Mouse (Mus musculus) neural tube, embryonic 13.5 days (tissue): Measurements from ENCODE around the gene Sspn. TPM values are rescaled to one million over a fixed set of nuclear protein-coding genes. Genes with fewer than 3 reads are reported as not detected.

Source experiments
- ATAC-seq: fragments of 200-750 bp; cut with Nextera tagmentation; 2 replicates; pipeline ENCODE4 v1.8.0; 2017; ENCODE audit warnings: low read depth, mild to moderate bottlenecking, moderate TSS enrichment, moderate library complexity
- H3K27ac ChIP-seq: fragments of 300-500 bp; sonication (generic); replicated peaks from 2 replicates; pipeline ENCODE4 v1.5.1; 2015; ENCODE audit warnings: moderate library complexity, mild to moderate bottlenecking, inconsistent platforms
- H3K27me3 ChIP-seq: fragments of 300-500 bp; sonication (generic); 2 replicates; pipeline ENCODE4 v1.6.1; 2015; ENCODE audit warnings: mild to moderate bottlenecking, inconsistent platforms
- H3K36me3 ChIP-seq: fragments of 300-500 bp; sonication (generic); 2 replicates; pipeline ENCODE4 v1.6.1; 2015; ENCODE audit warnings: mild to moderate bottlenecking, inconsistent platforms
- H3K4me1 ChIP-seq: fragments of 300-500 bp; sonication (generic); replicated peaks from 2 replicates; pipeline ENCODE4 v1.6.1; 2015; ENCODE audit warnings: inconsistent platforms
- H3K4me2 ChIP-seq: fragments of 300-500 bp; sonication (generic); 2 replicates; pipeline ENCODE4 v1.6.1; 2015; ENCODE audit warnings: inconsistent platforms, mild to moderate bottlenecking, moderate library complexity
- H3K4me3 ChIP-seq: fragments of 300-500 bp; sonication (generic); 2 replicates; pipeline ENCODE4 v1.5.1; 2015; ENCODE audit warnings: mild to moderate bottlenecking, inconsistent platforms
- H3K9ac ChIP-seq: fragments of 300-500 bp; sonication (generic); 2 replicates; pipeline ENCODE4 v1.6.1; 2015; ENCODE audit warnings: moderate library complexity, mild to moderate bottlenecking, inconsistent platforms
- H3K9me3 ChIP-seq: fragments of 300-500 bp; sonication (generic); 2 replicates; pipeline ENCODE4 v1.6.1; 2016; ENCODE audit warnings: inconsistent platforms
- WGBS: fragments of 180-500 bp; shearing (Covaris S2); methylation state at CpG from one replicate; pipeline ENCODE4 v1.1.7; 2015; 5-methylcytosine and 5-hydroxymethylcytosine counted together
- polyA plus RNA-seq: library from polyadenylated mRNA; unstranded; fragments of >200 nt; fragmentation: Nextera tagmentation; extraction: Ambion mirVana; gene quantifications from 2 replicates; pipeline ENCODE4 v1.2.1, GENCODE M21; 2015

Gene Sspn
- polyA plus RNA-seq, 1 experiment from 2014 or later: 3.7 TPM

DNA sequence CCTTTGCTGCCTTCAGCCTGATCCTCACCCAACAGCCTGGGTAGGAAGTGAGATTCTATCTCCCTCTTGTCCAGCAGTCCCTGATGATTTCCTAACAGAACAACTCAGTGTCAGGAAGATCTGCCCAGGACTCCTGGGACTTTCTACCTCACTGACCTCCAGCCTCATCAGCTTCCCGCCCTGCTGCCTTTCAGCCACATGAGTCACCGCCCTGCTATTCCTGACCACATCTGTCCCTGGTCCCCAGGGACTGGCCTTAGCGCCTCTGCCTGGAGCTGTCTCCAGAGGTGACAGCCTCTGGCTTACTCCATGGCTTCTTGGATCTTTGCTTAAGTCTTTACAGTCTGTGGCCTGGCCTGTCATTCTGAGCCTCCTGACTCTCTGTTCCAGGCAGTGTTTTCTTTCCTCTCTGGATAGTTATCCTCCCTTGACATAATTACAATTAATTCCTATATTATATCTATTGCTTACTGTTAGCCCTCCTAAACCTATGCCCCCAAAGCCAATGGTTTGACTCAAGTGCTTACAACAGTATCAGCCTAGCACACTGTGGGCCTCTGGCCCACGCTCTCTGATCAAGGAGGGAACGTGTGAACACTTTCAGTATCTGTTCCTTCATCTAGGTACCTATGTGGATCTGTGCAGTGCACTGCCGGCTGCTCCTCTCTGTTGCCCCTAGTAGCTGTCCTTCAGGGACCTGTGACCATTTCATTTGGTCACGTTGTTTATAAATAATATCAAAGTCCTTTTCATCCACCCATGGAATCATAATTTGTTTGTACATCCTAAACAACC is 25.1 kb upstream of the Sspn start:
- Histone ChIP-seq H3K4me1 (no peaks in the 10 kb centered on the region), H3K4me3 (no peak overlapping the region), H3K4me2 (no peak overlapping the region), H3K27me3 (no peaks in the 10 kb centered on the region), H3K27ac (no peak overlapping the region), H3K36me3 (no peaks in the 10 kb centered on the region), H3K9me3 (no peaks in the 10 kb centered on the region), H3K9ac (no peak overlapping the region)
- 72% methylated on average over 7 of the region's 7 CpGs for WGBS
- ATAC-seq: no peak

DNA sequence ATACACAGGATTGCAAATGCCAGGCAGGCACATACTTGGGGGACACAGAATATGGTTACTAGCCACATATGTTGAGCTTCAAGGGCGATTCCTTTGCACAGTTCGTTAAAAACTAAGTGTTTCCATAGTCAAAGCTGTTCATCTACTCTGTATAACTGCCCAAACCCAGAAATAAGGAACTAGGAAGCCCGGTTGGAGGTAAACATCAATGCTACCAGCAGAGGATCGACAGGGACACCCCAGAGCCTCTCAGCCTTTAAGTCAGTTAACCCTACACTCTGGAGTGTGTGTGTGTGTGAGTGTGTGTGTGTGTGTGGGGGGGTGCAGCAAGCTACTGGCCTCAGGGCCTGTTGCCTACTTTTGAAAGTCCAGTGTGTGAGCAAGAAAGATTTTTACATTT is 21.5 kb upstream of the Sspn start:
- H3K4me3 ChIP-seq: no peak overlapping the region
- H3K4me2 ChIP-seq: no peak overlapping the region
- H3K9ac ChIP-seq: no peak overlapping the region
- no peaks in the 10 kb centered on the region for H3K36me3 ChIP-seq
- ATAC-seq: no peak
- H3K4me1 ChIP-seq: no peaks in the 10 kb centered on the region
- no peak overlapping the region for H3K27ac ChIP-seq
- WGBS: 80% methylated on average over 4 of the region's 4 CpGs
- H3K27me3 ChIP-seq: no peaks in the 10 kb centered on the region
- H3K9me3 ChIP-seq: no peaks in the 10 kb centered on the region

DNA sequence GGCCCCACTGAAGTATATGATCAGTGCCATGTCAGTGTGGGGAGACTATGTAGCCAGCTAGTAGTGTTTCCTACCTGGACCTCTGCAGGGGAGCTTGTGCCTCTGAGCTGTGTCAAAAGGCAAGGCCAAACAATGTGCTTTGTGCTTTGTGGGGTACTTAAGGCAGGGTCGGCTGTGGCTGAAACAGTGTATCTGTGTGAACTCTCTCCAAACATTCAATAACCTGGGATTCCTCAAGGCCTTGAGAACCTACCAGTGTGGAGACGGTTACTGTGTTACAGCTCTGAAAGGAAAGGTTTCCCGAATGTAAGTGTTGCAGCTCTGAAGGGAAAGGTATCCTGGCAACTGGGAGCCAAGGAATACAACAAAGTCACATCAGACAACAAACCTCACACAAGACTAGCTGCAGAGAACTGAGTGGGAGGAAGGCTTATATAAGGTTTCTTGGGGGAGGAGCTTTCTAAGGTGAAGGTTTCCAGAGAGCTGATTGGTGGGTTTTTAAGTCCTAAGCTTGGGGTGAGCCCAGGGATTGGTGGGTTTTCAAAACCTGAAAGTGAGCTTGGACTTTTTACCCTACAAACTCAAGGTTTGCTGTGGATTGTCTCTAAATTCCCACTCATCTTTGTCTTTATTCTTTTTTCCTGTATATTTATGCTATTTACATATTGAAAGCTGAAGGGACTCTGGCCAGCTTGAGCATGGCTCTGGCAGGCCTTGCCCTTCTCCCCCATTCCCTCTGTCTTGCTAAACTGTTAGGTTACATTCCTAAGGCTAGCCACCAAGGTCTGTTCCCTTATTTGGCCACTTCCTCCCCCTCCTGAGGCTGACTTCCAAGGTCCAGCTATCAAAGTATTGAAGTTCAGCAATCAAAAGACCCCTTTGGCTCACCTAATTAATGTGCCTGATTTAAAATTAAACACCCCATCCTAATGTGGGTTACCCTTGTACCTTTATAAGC is 20.7 kb upstream of the Sspn start:
- Histone ChIP-seq H3K4me1 (no peaks in the 10 kb centered on the region), H3K4me3 (no peak overlapping the region)
- WGBS: 83% methylated on average over 3 of the region's 3 CpGs

DNA sequence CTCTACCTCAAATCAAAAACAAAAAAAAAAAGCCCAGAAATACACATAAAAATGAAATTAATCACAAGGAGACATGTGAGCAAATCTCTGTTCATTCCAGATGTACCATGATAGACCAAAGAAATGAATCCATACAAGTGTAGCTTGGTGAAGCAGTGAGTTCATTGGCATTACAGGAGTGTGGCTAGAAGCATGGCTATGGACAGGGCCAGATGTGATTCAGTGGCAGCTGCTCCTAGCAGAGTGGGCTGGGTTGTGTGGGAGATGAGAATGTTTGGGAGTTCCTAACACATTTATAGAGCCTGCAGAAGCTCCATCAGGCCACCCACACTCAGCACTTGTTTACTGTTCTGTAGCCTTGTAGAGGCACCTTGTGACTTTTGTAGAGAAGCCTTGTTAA is 19.2 kb upstream of the Sspn start:
- no peak overlapping the region for H3K9ac ChIP-seq
- no peaks in the 10 kb centered on the region for H3K9me3 ChIP-seq
- ATAC-seq: no peak
- no peak overlapping the region for H3K4me2 ChIP-seq
- H3K36me3 ChIP-seq: no peaks in the 10 kb centered on the region
- H3K27ac ChIP-seq: no peak overlapping the region
- H3K4me1 ChIP-seq: no peaks in the 10 kb centered on the region
- no peaks in the 10 kb centered on the region for H3K27me3 ChIP-seq
- no peak overlapping the region for H3K4me3 ChIP-seq

More for the DNA sequence above, 20.7 kb upstream of the Sspn start:
- no peak overlapping the region for H3K4me2 ChIP-seq
- H3K27me3 ChIP-seq: no peaks in the 10 kb centered on the region
- ATAC-seq: no peak
- H3K9me3 ChIP-seq: no peaks in the 10 kb centered on the region
- no peak overlapping the region for H3K27ac ChIP-seq
- H3K36me3 ChIP-seq: no peaks in the 10 kb centered on the region
- H3K9ac ChIP-seq: no peak overlapping the region

DNA sequence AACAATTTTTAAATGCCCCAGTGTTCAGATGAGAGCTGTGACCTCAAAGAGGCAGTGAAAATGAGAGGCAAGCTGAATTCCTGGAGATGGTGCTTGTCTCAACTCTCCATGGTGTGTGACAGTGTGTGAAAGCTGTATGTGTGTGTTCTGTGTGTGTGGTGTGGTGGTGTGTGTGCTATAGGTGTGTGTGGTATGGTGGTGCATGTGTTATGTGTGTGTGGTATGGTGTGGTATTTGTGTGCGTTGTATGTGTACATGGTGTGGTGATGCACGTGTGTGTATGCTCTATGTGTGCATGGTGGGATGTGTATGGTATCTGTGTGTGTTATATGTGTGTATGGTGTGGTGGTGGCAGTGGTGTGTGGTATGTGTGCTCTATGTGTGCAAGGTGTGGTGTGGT is 16.0 kb upstream of the Sspn start:
- no peaks in the 10 kb centered on the region for H3K4me1 ChIP-seq
- 95% methylated on average over 2 of the region's 2 CpGs for WGBS
- ATAC-seq: no peak

DNA sequence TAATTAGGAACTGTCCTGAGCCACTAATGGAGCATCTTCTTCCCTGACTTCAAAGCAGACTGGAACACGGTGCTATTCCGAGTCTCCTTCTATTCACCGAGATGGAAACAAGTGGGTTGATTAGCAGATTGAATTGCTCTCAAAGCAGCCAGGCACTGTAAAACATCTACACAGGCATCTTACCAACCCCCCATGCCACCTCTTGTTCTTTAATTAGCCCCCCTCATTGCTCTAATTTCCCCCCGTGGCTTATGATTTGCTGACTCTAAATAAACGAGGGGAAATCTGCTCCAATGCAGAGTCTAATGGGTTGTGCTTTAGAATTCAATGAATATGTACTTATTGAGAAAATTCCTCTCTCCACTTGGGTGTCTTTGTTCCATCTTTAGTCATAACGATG is 15.0 kb upstream of the Sspn start:
- Histone ChIP-seq H3K27me3 (no peaks in the 10 kb centered on the region), H3K4me1 (no peaks in the 10 kb centered on the region), H3K36me3 (no peaks in the 10 kb centered on the region), H3K4me3 (no peak overlapping the region), H3K27ac (no peak overlapping the region), H3K4me2 (no peak overlapping the region), H3K9me3 (no peaks in the 10 kb centered on the region), H3K9ac (no peak overlapping the region)
- ATAC-seq: no peak
- WGBS: 18% methylated on average over 6 of the region's 6 CpGs

More for the DNA sequence above, 16.0 kb upstream of the Sspn start:
- Histone ChIP-seq H3K27me3 (no peaks in the 10 kb centered on the region), H3K27ac (no peak overlapping the region), H3K36me3 (no peaks in the 10 kb centered on the region), H3K4me2 (no peak overlapping the region), H3K9me3 (no peaks in the 10 kb centered on the region), H3K4me3 (no peak overlapping the region), H3K9ac (no peak overlapping the region)

DNA sequence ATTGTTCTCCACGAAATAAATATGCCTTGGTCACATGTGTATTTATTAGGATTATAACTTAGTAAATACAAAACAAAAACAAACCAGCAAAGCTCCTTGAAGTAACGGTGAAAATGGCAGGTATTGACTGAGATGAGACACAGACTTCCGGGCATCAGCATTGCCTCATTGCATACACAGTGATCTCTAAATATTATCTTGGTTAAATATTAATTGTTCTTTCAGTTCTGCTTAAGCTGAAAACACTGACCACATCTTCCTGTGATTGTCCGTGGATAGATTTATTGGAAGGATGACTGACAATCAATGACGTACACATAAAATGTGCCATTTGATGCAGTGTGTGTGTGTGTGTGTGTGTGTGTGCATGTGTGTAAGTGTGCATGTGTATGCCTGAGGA is 13.2 kb upstream of the Sspn start:
- no peak overlapping the region for H3K27ac ChIP-seq
- no peaks in the 10 kb centered on the region for H3K9me3 ChIP-seq
- no peak overlapping the region for H3K9ac ChIP-seq
- WGBS: 92% methylated on average over 5 of the region's 5 CpGs
- H3K27me3 ChIP-seq: no peaks in the 10 kb centered on the region
- H3K4me1 ChIP-seq: no peaks in the 10 kb centered on the region
- H3K36me3 ChIP-seq: no peaks in the 10 kb centered on the region
- ATAC-seq: no peak
- no peak overlapping the region for H3K4me3 ChIP-seq
- no peak overlapping the region for H3K4me2 ChIP-seq

DNA sequence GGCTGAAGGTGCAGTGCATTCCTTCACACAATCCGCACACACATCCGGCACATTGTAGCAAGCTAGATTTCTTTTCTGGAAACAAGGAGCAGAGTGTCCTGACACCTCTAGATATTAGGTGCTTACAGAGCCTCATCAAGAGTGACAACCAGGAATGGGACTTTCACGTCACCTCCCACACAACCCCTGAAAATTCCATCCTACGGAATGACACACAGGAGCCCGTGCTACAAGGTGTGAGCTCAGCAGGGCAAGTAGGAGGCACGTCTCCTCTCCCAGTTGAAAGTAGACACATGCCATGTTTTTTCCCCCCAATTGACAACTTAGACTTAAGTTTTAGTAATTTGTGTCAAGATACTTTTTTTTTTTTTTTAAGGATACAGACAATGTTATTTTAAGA is 7.8 kb upstream of the Sspn start:
- Histone ChIP-seq H3K9me3 (no peaks in the 10 kb centered on the region), H3K27me3 (no peaks in the 10 kb centered on the region), H3K27ac (no peak overlapping the region), H3K36me3 (no peaks in the 10 kb centered on the region), H3K4me2 (no peak overlapping the region), H3K9ac (no peak overlapping the region), H3K4me1 (no peaks in the 10 kb centered on the region), H3K4me3 (no peak overlapping the region)
- no peak for ATAC-seq
- WGBS: 87% methylated on average over 6 of the region's 6 CpGs

DNA sequence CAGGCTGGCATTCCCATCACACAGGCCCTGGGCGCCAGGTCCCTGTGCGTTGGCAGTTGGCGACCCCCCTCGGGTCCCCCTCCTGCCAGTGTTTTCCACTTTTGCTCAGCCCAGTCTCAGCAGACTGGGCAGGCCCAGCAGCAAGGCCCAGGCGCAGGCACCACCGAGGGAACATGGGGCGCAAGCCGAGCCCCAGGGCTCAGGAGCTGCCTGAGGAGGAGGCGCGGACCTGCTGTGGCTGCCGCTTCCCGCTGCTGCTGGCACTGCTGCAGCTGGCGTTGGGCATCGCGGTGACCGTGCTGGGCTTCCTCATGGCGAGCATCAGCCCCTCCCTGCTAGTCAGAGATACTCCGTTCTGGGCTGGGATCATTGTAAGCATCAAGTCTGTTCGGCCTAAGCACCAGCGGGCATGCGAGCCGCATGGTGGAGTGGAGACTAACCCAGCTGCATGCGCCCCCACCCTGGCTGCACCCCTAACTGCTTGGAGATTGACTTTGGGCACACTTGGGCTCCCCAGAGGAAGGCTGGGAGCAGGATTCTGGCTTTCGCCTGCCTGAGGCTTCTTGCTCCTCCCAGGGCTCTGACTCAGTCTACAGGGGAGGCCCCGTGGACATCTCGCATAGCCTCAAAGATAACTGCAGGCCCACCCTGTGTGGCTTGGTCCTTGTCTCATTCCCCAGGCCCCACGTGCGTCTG is 2.7 kb downstream of the Sspn start:
- Histone ChIP-seq H3K36me3 (no peaks in the 10 kb centered on the region), H3K4me2 (peak overlapping the region; percentile 66), H3K9ac (peak overlapping the region; percentile 83), H3K27me3 (no peaks in the 10 kb centered on the region), H3K27ac (peak overlapping the region; percentile 89), H3K4me3 (peak overlapping the region; percentile 43), H3K4me1 (peaks cover 17% of the 10 kb centered on the region), H3K9me3 (no peaks in the 10 kb centered on the region)
- ATAC-seq: peak; percentile 96
- WGBS: 9% methylated on average over 28 of the region's 28 CpGs

DNA sequence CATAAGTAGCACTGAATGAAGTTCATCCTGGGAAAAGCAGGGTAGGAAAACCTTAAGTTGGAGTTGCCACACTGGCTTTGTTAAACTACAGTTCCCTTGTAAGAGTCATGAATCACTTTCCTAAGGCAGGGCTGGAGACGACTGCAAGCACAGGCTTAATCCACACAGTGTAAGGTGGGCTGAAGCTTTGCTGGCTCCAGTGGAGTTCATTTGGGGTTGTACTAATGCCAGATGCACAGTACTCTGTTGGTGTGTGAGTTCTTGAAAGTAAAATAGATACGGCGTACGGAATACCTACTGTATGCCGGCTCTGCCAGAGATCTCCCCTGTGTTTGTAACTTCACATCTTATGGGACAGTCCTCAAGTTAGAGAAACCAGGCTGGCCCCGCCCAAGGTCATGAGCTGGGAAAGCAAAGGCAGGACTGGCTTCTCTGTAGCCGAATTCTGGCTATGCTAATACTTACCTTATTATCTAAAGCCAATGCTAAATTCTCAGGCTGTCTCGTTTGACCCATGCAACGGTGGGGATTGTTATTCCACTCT is 3.3 kb downstream of the Sspn start:
- H3K4me1 ChIP-seq: peaks cover 17% of the 10 kb centered on the region
- peak overlapping the region; percentile 43 for H3K4me3 ChIP-seq
- H3K9me3 ChIP-seq: no peaks in the 10 kb centered on the region
- peak overlapping the region; percentile 83 for H3K9ac ChIP-seq
- no peak for ATAC-seq
- peak overlapping the region; percentile 66 for H3K4me2 ChIP-seq
- peak overlapping the region; percentile 89 for H3K27ac ChIP-seq
- H3K36me3 ChIP-seq: no peaks in the 10 kb centered on the region
- 77% methylated on average over 9 of the region's 9 CpGs for WGBS
- H3K27me3 ChIP-seq: no peaks in the 10 kb centered on the region

DNA sequence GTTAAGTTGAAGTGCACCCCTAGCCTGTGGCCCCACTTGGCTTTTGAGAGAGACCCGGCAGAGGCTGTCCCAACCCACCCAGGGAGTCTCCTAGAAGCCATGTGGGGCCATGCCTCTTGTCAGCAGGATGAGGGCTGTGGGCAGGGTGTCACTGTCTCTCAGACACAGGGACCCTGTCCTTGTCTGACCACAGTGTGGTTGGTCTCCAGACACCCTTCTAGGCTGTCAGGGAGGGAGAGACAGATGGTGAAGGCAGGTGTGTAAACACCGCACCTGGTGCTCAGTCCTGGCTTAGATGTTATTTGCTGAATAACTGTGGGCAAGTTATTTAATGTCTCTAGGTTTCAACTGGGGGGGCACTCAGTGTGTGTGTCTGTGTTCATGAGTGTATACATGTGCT is 4.5 kb downstream of the Sspn start:
- Histone ChIP-seq H3K27me3 (no peaks in the 10 kb centered on the region), H3K4me3 (no peak overlapping the region), H3K27ac (no peak overlapping the region), H3K36me3 (no peaks in the 10 kb centered on the region), H3K9ac (no peak overlapping the region), H3K4me1 (peaks cover 17% of the 10 kb centered on the region), H3K9me3 (no peaks in the 10 kb centered on the region), H3K4me2 (no peak overlapping the region)
- 67% methylated on average over 2 of the region's 2 CpGs for WGBS
- no peak for ATAC-seq

DNA sequence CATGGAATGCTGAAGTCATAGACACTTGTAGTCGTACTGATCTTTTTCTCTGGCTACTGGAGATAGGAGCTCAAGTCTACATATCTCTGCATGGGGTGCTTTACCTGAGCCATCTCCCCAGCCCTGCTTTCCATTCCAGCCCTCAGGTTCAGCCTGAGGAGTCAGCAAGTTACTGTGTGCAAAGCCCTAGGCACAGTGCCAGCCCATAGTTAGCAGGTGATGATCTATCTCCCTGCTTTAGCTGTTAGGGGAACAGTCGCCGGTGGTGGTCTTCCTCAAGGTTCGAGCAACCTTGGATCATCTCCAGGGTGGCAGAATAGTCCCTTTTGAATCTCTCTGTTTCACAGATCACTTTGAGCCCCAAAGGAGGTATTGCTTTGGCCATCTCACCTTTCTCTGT is 5.1 kb downstream of the Sspn start:
- no peak for ATAC-seq
- Histone ChIP-seq H3K4me3 (no peak overlapping the region), H3K4me1 (peaks cover 17% of the 10 kb centered on the region), H3K4me2 (no peak overlapping the region), H3K27me3 (no peaks in the 10 kb centered on the region), H3K9me3 (no peaks in the 10 kb centered on the region), H3K9ac (no peak overlapping the region), H3K36me3 (no peaks in the 10 kb centered on the region), H3K27ac (no peak overlapping the region)
- 87% methylated on average over 4 of the region's 4 CpGs for WGBS
